Mouse (Mus musculus) liver, embryonic 14.5 days (tissue): ENCODE results near the gene Tph1.

ENCODE experiments used
- CTCF ChIP-seq: IDR thresholded peaks from 2 replicates; pipeline ENCODE4 v1.5.1; 2016; ENCODE audit warnings: antibody characterized with exemption, low read depth, control low read depth
- EP300 ChIP-seq: IDR thresholded peaks from 2 replicates; pipeline ENCODE4 v1.6.1; 2016; ENCODE audit warnings: antibody characterized with exemption, low read depth

DNA sequence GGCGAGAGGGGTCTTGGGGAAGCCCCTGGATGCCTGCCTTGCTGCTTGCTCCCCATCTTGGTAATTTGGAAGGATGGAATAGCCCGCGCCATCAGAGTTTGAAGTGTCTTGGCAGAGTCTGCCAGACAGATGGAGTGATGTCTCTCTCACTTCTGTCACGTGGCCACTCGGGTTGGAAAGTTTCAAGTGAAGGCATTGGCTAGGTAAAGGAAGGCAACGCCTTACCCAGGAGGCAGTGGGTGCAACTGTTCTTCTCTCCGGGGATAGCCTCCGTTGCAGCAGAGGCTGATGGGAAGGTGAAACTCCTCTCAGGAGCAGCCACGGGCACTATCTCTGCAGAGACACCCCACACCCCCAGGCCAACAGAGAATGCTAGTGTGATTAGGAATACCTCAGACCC is 48.1 kb upstream of the Tph1 start:
- TF ChIP-seq CTCF = no peak
- TF ChIP-seq EP300 = no peak
